Mouse (Mus musculus) layer of hippocampus, adult 2 months (tissue): ENCODE data around the gene Aldh3a2. TPM values are rescaled to one million over a fixed set of nuclear protein-coding genes. Genes with fewer than 3 reads are reported as not detected.

Source experiments
- DNase-seq, 2 experiments: peaks; one replicate each; pipeline ENCODE4 v3.0.0; 2022; ENCODE audit warnings: low spot score in 2 of 2
- H3K27ac ChIP-seq: fragments of 200-600 bp; 2 replicates; pipeline ENCODE4 v1.8.1; 2022
- H3K4me3 ChIP-seq: fragments of 200-600 bp; 2 replicates; pipeline ENCODE4 v1.8.1; 2022; ENCODE audit warnings: mild to moderate bottlenecking
- CTCF ChIP-seq: fragments of 200-600 bp; conservative IDR thresholded peaks from 2 replicates; pipeline ENCODE4 v1.8.1; 2022; ENCODE audit warnings: antibody characterized with exemption, mild to moderate bottlenecking, moderate library complexity
- total RNA-seq, 2 experiments: library from RNA; stranded (reverse); gene quantifications; 2 replicates each; pipeline ENCODE4 v1.2.3; 2021

The Aldh3a2 gene
- total RNA-seq, 2 experiments from 2014 or later: 58.1 to 58.9 TPM

DNA sequence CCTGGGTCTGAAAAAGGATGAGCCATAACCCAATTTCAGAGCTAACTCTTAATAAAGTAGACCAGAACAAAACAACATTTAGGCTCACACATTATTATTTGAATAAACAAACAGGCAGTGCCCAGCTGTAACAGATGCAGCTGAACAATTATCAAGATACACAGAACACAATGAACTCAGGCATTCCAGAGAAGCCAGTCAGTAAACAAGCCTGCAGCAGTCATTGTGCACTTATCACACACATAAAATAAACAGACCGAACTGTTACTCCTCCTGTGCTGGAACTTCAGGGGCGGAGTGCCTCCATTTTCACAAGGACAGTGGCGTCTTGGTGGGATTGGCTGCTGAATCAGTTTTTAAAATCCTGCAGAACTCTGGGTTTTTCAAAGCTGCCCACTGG lies 27.2 kb upstream of the Aldh3a2 start:
- Histone ChIP-seq H3K27ac (no peak overlapping the region), H3K4me3 (no peak overlapping the region)
- no peak for DNase-seq
- no peak for TF ChIP-seq CTCF

- H3K4me3 ChIP-seq: no peak overlapping the region
- no peak overlapping the region for H3K27ac ChIP-seq
- DNase-seq: no peak
- no peak for TF ChIP-seq CTCF
Measured at GRCm38 (mm10) chr11:61293251-61293650, 26.0 kb upstream of the Aldh3a2 start.

GRCm38 (mm10) chr11:61284323-61284722 lies 17.1 kb upstream of the Aldh3a2 start:
- no peak for DNase-seq
- Histone ChIP-seq H3K27ac (no peak overlapping the region), H3K4me3 (no peak overlapping the region)
- no peak for TF ChIP-seq CTCF

DNA sequence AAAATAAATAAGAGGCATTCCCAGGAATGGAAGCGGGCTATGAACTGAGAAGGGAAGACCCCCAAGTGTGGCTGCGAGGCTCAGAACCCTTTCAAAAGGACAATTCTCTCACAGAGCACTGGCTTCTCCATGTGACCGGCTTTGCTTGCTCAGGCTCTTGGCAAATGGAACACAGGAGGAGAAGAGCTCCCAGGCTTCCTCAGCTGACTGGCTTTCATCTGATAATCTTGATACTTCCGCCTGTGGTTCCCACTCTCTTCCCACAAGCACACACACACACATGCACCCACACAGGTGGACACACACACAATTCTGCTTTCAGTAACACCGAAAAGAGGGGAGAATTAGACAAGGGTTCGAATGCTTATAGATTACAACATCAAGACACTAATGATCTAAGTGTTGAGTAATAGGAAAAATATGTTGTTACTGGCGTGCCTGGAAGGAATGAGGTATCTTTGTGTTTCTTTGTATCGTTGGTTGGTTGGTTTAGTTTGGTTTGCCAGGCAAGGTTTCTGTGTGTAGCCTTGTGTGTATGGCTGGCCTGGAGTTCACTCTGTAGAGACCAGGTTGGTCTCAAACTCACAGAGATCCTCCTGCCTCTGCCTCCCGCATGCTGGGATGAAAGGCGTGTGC lies 16.3 kb upstream of the Aldh3a2 start:
- DNase-seq: no peak
- TF ChIP-seq CTCF: no peak
- H3K27ac ChIP-seq: no peak overlapping the region
- no peak overlapping the region for H3K4me3 ChIP-seq

- DNase-seq: peak in 1 of 2 experiments; percentile 13
- no peak for TF ChIP-seq CTCF
- Histone ChIP-seq H3K27ac (no peak overlapping the region), H3K4me3 (no peak overlapping the region)
Measured at GRCm38 (mm10) chr11:61278445-61279077, 11.3 kb upstream of the Aldh3a2 start.

- no peak for TF ChIP-seq CTCF
- Histone ChIP-seq H3K27ac (no peak overlapping the region), H3K4me3 (no peak overlapping the region)
- DNase-seq: no peak
Measured at GRCm38 (mm10) chr11:61277937-61278336, 10.7 kb upstream of the Aldh3a2 start.

- TF ChIP-seq CTCF: no peak
- Histone ChIP-seq H3K4me3 (no peak overlapping the region), H3K27ac (no peak overlapping the region)
- no peak for DNase-seq
Measured at GRCm38 (mm10) chr11:61276482-61276881, 9.2 kb upstream of the Aldh3a2 start.

GRCm38 (mm10) chr11:61275106-61275505 lies 7.8 kb upstream of the Aldh3a2 start:
- no peak for DNase-seq
- no peak overlapping the region for H3K27ac ChIP-seq
- no peak overlapping the region for H3K4me3 ChIP-seq
- no peak for TF ChIP-seq CTCF

DNA sequence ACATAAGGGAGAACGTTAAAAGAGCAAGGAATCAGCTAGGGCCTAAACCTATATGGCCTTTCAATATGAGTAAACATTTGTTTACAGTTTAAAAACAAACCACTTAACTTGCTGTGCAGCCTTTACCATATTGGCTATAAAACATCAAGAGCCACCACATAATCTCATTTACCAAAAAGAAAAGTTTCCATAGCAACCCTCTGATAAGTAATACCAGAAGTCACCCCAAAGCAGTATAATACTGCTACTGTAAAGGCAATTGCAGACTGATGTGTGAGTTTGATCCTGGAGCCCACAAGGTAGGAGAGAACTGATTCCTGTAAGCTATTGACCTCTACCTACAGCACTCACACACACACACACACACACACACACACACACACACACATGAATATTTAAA lies 7.2 kb upstream of the Aldh3a2 start:
- TF ChIP-seq CTCF: no peak
- Histone ChIP-seq H3K4me3 (no peak overlapping the region), H3K27ac (no peak overlapping the region)
- no peak for DNase-seq

- TF ChIP-seq CTCF: no peak
- DNase-seq: no peak
- Histone ChIP-seq H3K4me3 (no peak overlapping the region), H3K27ac (no peak overlapping the region)
Measured at GRCm38 (mm10) chr11:61273928-61274327, 6.7 kb upstream of the Aldh3a2 start.

- Histone ChIP-seq H3K4me3 (no peak overlapping the region), H3K27ac (no peak overlapping the region)
- TF ChIP-seq CTCF: no peak
- DNase-seq: no peak
Measured at GRCm38 (mm10) chr11:61271612-61272011, 4.3 kb upstream of the Aldh3a2 start.

DNA sequence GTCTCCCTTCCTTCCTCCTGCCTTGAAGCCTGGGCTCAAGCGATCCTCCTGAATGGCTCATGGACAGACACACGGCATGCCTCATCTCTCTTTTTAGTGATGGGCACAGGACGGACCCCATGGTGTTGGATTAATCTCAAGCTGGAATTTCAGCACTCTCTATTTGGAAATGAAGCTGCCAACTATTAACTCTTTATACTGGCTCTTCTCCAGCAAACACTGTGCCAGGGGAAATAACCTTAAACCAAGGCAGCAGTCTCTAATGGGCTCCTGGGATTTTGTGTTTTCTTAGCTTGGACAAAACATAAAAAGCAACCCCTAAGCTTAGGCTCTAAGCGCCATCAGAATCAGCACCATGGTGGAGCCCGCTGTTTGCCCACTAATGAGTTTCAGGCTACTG lies 3.1 kb upstream of the Aldh3a2 start:
- no peak overlapping the region for H3K4me3 ChIP-seq
- TF ChIP-seq CTCF: no peak
- no peak for DNase-seq
- H3K27ac ChIP-seq: no peak overlapping the region

DNA sequence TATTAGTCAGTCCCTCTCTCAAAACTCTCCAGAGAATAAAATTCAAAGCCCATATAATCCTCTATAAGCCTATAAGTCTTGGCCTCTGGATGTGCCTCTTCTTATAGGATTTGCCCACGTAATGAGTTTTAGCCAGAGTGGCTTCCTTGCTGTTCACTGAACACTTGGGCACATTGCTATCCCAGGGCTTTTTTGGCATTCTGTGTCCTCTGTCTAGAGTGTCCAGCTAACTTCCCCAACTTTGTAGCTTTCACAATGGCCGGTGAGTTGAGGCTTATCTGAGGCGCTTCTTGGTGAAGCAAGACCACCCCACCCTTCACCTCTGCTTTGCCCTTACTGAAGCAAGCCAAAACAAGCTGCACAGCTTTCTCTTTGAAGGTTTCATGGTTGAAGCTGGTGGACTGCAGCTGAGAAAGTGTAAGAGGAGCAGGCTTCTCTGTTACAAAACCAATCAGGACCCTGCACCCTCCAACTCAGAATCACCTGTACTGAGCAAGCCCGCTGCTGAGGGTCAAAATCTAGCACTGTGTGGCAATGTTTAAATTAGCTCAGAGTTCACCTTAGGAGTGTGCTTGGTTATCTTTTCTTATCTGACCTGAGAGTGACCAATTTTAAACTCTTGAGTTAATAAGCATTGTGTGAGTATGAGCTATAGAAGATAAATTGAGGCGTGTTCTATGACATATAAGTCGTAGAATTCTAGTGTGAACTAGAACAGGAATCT lies 1.5 kb upstream of the Aldh3a2 start:
- no peak overlapping the region for H3K27ac ChIP-seq
- no peak for DNase-seq
- no peak overlapping the region for H3K4me3 ChIP-seq
- TF ChIP-seq CTCF: no peak

DNA sequence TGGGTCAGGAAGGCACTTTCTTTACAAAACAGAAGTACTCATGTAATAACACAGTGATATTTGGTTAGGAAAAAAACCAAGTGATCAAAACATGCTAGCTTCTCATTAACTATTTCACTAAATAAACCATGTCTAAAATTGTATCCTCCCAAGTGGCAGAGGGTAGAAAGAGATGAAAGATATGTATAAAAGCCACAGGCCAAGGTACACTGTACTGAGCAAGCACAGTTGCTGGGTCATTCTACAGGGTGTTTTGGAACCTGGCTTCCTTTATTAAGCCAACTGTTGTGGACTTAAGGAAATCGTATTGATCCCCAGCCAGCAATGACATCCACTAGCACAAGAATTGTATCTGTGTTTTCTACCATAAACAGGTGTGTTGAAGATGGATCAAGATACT lies 3.4 kb downstream of the Aldh3a2 start:
- H3K4me3 ChIP-seq: no peak overlapping the region
- no peak overlapping the region for H3K27ac ChIP-seq
- DNase-seq: no peak
- TF ChIP-seq CTCF: no peak
